Mouse (Mus musculus) frontal cortex, postnatal 36 days (tissue): ENCODE measurements around the gene Thsd1.
A peak's percentile ranks its signal among the peaks of the same experiment; 100 is the strongest.

Experiments used
- DNase-seq, 2 experiments: peaks; one replicate each; pipeline ENCODE4 v3.0.0; 2022; ENCODE audit warnings: low spot score in 2 of 2

Thsd1 gene

DNA sequence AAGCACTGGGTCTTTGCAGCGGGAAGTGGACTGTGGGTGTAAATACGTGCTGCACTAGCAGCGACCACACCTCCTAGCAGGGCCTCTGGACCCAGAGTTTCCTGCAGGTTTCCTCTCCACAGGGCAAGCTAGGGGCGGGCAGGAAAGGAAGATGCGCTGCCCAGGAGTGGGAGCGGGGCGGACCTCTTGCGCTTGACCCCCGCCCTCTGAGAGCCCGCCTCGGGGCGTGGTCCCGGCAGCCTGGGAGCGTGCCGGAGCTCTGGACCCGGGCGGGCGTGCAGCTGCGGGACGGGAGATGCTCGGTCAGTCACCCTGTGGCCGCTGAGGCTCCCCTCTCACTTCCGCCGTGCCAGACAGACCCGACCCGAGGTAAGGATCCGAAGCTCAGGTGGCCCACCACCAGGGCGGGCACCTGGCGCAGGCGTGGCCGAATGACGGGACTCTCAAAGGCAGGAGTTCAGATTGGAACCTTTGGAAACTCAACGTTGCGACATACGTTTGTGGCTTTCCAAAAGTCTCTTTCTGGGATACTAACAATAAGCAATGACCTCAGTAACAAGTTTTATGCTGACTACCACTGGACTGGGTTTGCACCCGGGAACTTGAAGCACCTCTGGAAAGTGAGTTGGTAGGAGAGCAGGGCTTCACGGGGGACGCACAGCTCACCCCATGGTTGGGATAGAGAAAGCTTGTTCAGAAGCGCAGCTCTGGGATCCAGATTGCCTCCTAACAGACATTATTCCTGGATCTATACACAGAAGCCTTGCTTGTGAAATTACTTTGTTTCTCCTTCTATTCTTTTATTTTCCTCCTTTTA, at the start of gene Thsd1:
Gene Thsd1 (plus strand): TSS at position 253 of the 817 bp plus-strand sequence.
- DNase-seq = no peak

DNA sequence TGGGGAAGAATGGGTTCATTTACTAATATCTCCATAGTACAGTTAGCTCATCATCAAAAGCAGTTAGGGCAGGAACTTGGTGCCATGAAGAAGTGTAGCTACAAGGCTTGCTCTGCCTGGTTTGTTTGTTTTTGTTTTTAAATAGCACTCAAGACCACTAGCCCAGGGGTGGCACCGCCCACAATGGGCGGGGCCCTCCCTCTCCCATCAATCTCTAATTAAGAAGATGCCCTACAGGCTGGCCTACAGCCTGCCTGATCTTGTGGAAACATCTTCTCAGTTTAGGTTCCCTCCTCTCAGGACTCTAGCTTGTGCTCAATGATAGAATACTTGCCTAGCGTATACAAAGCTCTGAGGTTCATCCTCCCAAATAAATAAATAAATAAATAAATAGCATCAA, 42.2 kb upstream of the Thsd1 start:
- no peak for DNase-seq

DNA sequence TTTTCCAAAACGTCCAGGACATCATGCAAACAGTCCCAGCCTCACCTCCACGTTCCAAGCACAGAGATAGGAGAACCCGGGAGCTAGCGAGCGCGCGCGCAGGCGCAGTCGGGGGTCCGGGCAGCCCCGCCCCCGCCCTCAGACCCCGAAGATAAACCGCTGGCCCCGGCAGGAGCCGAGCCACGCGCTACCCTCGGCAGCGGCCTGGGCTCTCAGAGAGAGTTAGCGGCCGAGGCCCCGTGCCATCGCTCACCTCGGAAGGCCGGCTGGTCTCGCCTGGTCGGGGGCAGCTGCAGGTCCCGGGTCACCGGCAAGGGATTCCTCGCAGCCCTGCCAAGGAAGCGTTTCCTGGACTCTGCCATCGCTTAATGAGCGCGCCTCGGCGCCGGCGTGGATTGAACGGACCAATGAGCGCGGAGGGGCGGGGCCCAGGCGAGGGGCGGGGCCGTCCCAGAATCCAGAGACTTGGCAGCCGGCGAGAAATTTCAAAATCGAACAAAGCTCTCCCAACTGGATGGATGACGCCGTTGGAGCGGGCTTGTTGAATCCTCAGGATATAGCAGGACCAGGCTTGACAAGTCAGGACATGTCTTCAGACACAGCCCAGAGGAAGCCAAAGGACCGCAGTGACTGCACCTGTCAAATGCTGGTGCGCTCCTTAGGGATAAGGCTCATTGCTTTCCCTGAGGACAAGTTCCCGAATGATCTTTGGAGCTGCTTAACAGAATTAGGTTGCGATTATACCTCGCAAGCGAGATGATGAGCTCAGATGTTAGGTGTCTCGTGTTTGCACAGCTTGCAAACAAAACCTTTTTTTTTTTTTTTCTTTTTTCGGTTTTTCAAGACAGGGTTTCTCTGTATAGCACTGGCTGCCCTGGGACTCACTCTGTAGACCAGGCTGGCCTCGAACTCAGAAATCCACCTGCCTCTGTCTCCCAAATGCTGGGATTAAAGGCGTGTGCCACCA, 41.4 kb upstream of the Thsd1 start, which contains the start of gene Ckap2:
Gene Ckap2 (minus strand): TSS at position 389 of the 967 bp plus-strand sequence.
- peak; percentile 82 to 84 for DNase-seq

DNA sequence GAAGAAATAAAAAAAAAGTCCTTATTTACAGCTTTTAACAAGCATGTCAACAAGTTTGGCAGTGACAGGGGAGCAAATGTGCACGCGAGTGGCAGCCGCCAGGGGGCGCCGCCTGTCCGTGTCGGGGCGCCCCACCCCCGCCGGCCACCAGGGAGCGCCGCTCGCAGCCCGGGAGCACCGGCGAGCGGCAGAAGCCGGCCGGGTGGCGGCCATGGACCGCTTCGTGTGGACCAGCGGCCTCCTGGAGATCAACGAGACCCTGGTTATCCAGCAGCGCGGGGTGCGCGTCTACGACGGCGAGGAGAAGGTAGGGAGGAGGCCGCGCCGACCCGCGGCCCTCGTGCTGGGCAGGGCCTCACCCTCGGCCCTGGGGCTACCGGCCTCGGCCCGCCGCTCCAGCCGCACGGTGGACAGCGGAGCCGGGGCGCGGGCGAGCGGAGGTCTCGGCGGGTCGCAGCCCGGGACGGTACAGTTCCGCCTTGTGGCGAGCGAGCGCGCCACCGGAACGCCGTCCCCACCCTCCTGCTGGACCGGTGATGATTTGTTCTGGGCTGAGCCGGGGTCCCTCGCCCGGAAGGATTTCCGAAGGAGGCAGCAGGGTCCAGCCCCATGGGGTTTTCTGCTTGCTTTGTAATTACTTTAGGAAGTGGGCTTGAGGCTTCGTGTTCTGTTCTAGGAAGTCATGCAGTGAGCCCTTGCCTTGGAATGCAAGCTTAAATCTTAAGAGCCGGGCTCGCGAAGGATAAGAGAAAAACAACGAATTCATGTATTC, 34.3 kb upstream of the Thsd1 start, which contains the start of gene Vps36:
Gene Vps36 (plus strand): TSS at position 150 of the 772 bp plus-strand sequence.
- peak; percentile 85 to 87 for DNase-seq

DNA sequence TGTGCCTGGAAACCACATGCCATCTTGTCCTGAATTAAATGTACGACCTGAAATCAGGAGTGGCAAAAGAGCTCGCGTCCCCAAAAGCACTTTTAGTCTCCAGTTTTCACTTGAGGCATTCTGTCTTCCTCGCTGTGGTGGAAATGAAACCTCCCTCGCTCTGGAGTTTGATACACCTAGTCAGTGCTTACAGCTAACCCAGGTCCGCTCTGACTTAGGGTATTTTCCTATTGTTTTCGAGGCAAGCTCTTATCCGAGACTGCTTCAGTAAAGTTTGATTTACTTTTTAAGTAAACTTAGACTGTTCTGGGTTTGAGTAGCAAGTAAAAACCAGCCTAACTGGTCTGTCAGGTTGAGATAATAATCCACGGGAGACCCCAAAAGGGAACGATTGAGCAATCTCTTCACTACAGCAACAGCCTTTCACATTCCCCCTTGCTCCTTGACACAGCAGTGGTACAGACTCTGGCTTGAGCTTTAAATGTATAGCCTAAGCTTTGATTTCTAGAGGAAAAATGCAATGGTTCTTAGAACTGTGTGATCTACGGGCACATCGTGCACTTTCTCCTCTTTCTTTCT, 33.6 kb upstream of the Thsd1 start:
- DNase-seq = no peak

DNA sequence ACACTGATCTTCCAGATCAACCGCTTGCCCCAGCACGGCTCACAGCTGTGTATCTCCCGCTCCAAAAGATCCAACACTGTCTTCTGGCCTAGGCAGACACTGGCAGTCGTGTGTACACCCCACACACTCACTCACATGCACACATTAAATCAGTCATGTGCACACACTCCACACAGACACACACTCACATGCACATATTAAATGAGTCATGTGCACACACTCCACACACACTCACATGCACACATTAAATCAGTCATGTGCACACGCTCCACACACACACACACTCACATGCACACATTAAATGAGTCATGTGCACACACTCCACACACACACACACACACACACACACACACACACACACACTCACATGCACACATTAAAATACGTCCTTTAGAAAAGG, 29.2 kb upstream of the Thsd1 start:
- DNase-seq = no peak

DNA sequence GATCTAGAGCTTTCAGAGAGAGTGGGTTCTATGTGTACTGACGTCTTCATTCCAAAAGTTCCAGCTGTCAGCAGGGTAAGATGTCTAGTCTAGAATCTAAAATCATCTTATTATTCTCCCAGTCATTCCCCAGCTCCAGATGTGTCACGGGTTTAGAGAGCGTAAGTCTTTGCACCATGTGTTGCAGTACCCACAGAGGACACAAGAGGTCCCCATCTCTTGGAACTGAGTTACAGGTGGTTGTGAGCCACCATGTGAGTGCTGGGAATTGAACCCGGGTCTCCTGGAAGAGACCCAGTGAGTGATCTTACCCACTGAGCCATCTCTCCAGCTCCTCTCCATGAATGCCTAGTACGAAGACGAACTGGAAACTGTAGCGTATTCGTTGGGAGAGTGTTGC, 27.6 kb upstream of the Thsd1 start:
- no peak for DNase-seq

DNA sequence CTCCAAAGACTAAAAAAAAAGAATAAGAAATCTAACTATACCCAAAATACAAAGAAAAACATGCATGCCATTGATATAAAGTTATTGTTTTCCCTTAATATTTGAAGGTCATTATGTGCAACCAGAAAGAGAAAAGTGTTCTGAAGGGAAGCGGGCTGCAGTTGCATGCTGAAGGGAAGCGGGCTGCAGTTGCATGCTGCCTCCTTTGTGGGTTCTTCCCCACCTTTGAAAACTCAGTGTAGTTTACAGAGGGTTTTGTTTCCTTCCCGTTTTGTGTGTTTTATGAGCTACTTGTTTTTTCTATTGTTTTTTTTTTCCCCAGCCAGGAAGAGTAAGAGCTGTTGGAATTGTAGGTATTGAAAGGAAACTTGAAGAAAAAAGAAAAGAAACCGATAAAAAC, 19.6 kb upstream of the Thsd1 start:
- no peak for DNase-seq

DNA sequence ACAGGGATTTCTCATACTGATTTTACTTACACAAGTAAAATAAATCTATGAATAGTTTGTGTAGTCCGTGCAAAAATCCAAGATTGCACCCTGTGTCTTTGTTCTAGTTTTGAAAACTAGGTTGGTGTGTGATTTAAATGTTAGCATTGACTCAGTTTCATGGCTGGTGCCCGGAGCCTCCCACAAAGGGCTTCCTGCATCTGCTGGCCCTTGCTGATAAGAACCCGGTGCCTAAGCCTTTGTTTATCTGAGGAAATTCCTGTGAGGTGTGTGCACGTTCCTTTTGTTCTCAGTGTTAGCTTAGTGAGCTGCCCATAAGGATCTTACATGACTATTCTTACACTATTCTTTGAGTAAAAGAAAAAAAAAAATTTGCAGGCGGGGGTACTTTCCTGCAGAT, 18.1 kb upstream of the Thsd1 start:
- no peak for DNase-seq

DNA sequence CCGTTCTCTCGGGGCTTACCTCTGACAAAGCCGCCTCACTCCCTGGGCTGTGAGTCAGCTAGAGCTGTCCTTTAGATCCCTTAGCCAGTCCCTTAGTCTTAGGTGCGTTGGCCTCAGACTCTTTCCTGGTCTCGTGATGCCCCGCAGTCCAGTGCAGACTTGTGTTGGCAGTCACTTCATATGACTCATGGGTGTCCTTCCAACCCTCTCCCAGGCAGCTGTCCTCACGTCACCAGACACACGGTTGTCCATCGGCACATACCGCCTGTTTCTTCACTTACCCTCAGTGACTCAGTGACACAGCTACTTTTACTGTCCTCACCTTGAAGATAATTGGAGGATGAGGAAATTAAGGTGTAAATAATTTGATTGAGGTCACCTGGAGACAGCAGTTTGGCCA, 12.3 kb upstream of the Thsd1 start:
- no peak for DNase-seq

DNA sequence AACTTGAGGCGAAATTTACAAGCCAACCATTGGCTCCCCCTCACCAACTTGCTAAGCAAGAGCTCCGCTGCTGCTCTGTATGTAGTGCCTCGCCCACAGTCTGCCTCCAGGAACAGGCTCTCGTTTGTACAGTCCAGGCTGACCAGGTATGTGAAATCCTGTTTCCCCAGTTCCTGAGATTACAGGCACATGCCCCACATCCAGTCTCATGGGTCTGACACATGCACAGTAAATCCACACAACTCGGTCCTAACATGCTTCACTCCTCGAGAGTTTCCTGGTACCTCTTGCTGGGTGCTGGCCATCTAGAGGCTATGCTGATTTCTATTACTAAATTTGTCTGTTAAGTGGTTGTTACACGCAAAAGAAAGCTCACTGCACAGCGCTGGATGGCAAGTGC, 752 bp upstream of the Thsd1 start:
- DNase-seq = no peak

DNA sequence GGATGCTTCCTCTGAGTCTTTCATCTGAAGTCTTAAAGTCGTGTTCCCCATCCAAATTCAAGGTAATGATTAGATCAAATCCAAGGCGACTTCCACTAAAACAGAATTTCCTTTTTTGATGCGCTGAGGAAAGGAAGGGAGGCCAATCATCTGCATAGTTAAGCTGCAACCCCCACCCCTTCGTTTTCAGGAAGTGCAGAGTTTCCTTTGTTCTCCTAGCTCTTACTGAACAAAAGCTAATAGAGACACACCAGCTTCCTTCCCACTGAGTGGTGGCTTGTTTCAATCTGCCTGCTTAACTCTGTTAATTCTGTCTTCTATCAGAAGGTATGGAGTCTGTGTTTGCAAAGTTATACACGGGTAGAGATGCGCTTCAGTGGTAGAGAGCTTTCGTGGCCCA, 1.5 kb downstream of the Thsd1 start:
- DNase-seq = no peak

DNA sequence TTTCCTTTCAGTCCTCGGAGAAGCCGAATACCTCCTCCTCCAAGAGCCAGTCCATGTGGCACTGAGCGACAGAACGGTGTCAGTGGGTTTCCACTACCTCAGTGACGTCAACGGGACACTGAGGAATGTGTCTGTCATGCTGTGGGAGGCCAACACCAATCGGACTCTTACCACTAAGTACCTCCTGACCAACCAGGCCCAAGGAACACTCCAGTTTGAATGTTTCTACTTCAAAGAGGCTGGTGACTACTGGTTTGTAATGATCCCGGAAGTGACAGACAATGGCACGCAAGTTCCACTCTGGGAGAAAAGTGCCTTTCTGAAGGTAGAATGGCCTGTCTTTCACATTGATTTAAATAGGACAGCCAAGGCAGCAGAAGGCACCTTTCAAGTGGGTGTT, 15.9 kb downstream of the Thsd1 start:
- DNase-seq = no peak

DNA sequence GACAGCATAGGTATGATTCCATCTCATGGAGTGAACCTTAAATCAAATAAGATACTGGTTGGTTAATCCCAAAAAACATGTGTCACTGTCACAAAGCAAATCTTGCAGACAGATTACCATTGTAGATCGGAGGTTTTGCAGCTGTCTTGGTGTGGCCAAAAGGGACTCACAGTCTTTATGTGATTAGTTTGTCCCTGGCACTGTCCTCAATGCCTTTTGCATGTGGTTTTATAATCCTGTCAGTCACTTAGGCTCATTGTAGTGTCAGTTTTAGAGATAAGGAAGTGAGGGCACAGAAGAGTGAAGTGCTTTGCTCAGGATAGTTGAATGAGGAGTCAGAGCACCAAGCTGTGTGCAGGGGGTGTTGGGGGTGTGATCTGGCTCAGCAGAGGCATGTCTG, 18.6 kb downstream of the Thsd1 start:
- DNase-seq = no peak

DNA sequence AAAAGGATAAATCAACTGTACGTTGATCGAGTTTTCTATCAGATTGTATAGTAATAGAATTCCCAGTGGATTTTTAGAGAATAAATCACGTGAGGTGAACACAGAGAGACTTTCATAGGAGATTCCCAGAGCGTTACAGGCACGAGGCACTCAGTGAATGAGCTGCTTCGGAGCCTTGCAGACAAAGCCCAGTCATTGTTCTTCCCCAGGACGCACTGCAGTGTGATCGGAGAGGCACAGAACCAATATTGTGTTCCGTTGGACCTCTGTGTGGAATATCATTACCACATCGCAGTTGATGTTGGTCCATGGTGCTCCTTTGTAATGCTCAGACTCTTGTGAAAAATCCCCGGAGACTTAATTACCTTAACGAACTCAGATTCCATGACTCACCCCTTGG, 20.8 kb downstream of the Thsd1 start:
- no peak for DNase-seq

DNA sequence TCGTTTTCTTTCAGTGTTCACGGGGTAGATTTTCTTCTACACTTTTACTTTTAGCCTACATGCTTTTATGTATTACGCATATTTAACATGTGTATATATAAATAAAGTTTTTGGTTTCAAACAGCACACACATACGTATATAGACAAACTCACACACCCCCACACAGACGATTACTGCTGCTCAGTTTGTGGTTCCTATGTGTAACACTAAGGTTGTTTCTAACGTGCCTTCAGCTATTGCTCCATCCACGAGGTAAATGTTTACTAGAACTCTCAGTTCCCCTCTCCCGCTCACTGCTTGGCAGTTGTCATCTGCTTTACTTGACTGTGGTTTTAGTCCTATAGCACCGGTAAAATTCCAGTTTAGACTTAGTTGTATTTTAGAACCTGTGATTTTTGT, 22.0 kb downstream of the Thsd1 start:
- no peak for DNase-seq

DNA sequence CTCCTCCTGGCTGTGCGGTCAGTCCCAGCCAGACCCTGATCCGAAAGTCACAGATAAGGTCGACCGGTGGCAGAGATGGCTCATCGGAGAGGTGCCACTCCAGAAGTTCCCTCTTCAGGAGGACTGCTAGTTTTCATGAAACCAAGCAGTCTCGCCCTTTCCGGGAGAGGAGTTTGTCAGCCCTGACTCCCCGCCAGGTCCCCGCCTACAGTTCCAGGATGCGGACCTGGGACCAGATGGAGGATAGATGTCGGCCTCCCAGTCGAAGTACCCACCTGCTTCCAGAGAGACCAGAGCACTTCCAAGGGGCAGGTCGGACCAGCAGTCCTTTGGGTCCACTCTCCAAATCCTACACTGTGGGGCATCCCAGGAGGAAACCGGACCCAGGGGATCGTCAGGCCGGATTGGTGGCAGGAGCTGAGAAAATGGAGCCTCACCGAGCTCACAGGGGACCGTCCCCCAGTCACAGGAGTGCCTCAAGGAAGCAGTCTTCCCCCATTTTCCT, 31.9 kb downstream of the Thsd1 start:
- DNase-seq = no peak

DNA sequence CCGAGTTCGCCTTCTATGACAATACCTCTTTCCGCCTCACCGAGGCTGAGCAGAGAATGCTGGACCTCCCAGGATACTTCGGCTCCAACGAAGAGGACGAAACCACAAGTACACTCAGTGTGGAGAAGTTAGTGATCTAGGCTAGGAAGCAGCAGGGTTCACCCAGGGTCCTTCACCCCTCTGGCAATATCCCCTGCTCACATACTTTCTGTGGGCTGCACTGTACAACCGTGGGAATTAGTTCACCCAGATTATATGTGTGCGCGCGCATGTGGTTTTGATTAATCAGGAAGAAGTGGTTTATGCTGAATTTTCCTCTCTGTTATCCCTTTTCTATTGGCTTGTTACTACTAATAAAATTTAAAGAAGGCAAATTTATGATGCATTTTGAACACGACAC, 32.4 kb downstream of the Thsd1 start:
- no peak for DNase-seq

DNA sequence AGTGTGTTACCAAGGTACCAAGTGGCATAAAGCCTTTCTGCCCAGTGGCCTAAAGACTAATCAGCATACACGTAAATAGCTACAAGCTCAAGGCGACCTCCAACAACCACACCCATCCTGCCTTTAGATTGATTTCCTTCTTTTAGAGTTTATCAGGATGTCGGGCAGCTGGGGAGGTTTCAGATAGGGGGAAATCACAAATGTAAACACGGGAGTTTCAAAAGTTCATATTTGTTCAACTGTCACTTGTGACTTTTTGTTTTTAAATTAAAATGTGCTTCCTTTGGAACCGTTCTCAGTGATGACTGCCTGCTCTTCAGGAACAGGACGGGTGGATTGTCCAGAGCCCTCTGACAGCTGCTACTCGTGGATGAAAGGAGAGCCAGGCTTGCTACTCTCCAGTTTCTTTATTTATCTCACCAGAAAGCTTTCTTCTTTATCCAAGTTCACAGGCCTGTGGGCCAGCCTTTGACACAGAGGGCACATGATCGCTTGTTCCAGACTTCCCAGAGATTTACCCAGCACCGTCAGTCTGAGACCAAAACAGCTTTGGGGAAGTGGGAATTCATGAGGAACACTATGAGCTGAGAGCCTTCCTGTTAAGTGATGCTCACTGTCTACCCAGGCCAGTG, 33.1 kb downstream of the Thsd1 start:
- DNase-seq = no peak

DNA sequence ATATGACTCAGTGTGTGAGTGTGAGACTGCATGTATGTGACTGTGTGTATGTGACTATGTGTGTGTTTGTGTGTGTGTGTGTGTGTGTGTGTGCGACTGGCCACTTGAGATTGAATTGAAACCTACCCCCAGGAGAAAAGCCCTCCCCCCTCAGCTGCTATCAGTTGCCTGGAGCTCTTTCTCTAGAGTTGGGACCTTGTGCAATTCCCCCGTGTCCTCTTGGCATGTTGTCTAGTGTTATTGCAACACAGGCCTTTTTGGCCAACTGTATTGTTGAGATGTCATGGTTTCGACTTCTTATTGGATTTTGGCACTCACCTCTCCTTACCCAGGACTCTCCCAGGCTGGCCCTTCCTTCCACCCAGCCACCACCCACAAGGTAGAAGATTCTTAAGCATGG, 35.2 kb downstream of the Thsd1 start:
- no peak for DNase-seq

DNA sequence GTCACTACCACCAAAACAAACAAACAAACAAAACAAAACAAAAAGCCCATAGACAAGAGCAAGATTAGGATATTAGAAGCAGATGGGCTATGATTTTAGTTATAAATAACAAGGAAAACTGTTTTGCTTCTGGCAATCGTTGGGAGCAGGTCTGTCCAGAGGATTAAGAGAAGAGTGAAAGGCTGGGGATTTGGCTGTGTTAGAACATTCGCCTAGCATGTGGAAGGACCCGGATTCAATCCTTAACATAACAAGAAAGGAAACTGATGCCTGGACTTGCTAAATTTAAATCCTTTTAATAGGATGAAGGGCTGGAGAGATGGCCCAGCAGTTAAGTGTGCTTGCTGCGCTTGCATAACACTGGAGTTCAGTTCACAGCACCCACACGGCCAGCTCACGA, 37.2 kb downstream of the Thsd1 start:
- no peak for DNase-seq
